Mouse (Mus musculus) T-helper 2 cell (primary cell): ENCODE results near the gene Zfp444.
"Not testable (repeated sequence)": the region's sequence is repeated elsewhere in the genome, so short reads cannot be mapped to it uniquely, and the experiment has no call there.

Experiments used
- in situ Hi-C: fragments of 300-600 bp; cut with MboI, MseI; formaldehyde crosslinking; loops from one replicate; pipeline ENCODE4 v1.15.1; 2025; ENCODE audit warnings: high pct_unique_total_duplicates

The Zfp444 gene

GRCm38 (mm10) chr7:6195777-6196176 is 23.8 kb downstream of the Zfp444 start:
- in situ Hi-C loops: loop anchor here (5.0 kb wide), 1 partner anchor 68 kb away; no protein-coding TSS in a partner anchor

GRCm38 (mm10) chr7:6196790-6197189 is 24.8 kb downstream of the Zfp444 start, which contains the start of gene Galp:
Gene Galp, plus strand, starts transcription at chr7:6197090.
- in situ Hi-C loops: loop anchor here (5.0 kb wide), 1 partner anchor 69 kb away; no protein-coding TSS in a partner anchor

GRCm38 (mm10) chr7:6204200-6204599 is 32.2 kb downstream of the Zfp444 start:
- in situ Hi-C loops: no loop called here

GRCm38 (mm10) chr7:6213144-6213543 is 41.1 kb downstream of the Zfp444 start:
- in situ Hi-C loops: no loop called here

GRCm38 (mm10) chr7:6214691-6215090 is 42.7 kb downstream of the Zfp444 start:
- in situ Hi-C loops: not testable (repeated sequence)

GRCm38 (mm10) chr7:6220147-6220546 is 48.1 kb downstream of the Zfp444 start:
- in situ Hi-C loops: no loop called here

- in situ Hi-C loops: no loop called here
These were observed 50.0 kb downstream of the Zfp444 start, which contains the start of gene Zscan5b for GRCm38 (mm10) chr7:6221978-6222377. Gene Zscan5b, plus strand, starts transcription at chr7:6222278.

- in situ Hi-C loops: not testable (repeated sequence)
These were observed 56.5 kb downstream of the Zfp444 start for GRCm38 (mm10) chr7:6228491-6228890.

- in situ Hi-C loops: no loop called here
These were observed 67.8 kb downstream of the Zfp444 start for GRCm38 (mm10) chr7:6239787-6240186.

GRCm38 (mm10) chr7:6240841-6241425 is 68.9 kb downstream of the Zfp444 start:
- in situ Hi-C loops: not testable (repeated sequence)
